Mouse (Mus musculus) c-Kit-positive CD71-negative TER-119-negative erythroid progenitor cells, embryonic 14.5 days (primary cell): Measurements from ENCODE around the gene M1ap.
A peak's percentile ranks its signal among the peaks of the same experiment; 100 is the strongest.

Source experiments
- DNase-seq: peaks from one replicate; pipeline ENCODE4 v3.0.0-alpha.2; 2013; ENCODE audit warnings: low read depth

M1ap gene

DNA sequence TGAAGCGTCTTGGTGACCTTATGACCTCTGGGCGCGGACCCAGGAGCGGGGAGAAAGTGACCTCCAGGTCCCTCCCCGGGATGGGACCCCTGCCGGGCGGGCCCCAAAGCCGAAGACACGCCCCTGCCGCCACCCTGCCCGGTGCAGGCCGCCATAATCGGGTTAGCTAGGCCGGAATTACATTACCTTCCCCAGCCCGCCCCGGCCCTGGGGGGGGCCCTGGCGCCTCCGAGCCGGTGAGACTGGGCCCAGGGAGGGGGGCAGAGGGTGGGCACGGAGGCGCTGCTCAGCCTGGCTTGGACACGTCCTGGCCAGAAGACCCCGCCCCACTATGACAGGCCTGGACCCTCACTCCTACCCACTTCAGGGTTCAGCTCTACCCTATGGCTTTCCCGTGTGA is 124.5 kb downstream of the M1ap start:
- no peak for DNase-seq

DNA sequence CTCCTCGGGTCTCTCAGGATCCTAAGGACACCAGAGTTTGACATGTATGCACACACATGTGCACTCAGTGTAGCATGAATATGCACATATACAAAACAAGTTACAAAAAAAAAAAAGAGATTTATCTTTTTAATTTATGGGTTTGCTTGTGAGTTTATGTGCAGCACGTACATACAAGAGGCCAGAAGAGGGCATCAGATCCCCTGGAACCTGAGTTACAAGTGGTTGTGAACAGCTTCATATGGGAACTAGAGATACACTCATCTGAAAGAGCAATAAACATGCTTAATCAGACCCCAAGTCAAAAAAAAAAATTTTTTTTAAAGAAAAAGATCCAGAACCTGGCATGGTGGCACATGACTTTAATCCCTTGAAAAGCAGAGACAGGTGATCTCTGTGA is 128.3 kb downstream of the M1ap start:
- DNase-seq = no peak

DNA sequence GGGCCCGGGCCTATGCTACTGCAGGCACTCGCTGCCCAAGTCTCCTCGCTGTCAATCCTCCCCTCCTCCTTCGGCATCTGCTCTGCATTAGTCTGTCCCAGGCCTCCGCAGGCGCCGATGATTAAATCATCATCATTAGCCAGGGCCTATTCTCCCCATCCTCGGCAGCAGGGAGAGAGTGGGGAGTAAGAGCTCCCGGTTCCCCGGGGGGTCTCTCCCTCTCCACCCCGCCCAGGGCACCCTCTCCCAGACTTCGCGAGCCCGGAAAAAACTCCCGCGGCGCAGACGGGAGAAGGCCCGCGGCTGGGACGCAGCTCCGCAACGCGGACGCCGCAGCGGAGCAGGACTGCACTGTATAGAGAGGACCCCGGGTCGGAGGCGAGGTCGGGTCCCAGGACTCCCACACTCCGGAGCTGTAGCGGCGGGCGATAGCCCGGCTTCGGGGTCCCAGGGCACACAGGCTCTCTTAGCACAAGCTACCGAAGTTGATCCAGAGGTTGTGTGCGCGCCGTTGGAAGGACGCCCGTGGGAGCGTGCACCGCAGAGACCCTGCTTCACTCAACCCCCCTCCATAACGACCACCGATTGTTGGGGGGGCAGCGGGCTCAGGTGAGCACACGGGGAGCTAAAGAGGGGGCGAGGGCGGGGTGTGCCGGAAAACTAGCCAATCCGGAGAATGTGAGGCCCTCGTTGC is 131.1 kb downstream of the M1ap start, which contains the start of gene Pcgf1:
Pcgf1 (plus strand) TSS at position 240 of the 694 bp plus-strand sequence.
- DNase-seq = peak; percentile 98

- peak; percentile 83 for DNase-seq
These were observed 131.7 kb downstream of the M1ap start for GRCm38 (mm10) chr6:83078324-83078858.
